Mouse (Mus musculus) spleen, postnatal 14 days (tissue): ENCODE results near the gene Nop56.

Experiments used
- DNase-seq, 2 experiments: peaks; one replicate each; pipeline ENCODE4 v3.0.0; 2021 to 2022; ENCODE audit warnings: low spot score in 2 of 2

Gene Nop56

GRCm38 (mm10) chr2:130274149-130274861 lies at the start of gene Nop56:
TSS of gene Nop56 (plus strand) at chr2:130274430.
- peak; percentile 99 for DNase-seq

GRCm38 (mm10) chr2:130246912-130247311 lies 27.3 kb upstream of the Nop56 start:
- DNase-seq: peak in 1 of 2 experiments; percentile 5

DNA sequence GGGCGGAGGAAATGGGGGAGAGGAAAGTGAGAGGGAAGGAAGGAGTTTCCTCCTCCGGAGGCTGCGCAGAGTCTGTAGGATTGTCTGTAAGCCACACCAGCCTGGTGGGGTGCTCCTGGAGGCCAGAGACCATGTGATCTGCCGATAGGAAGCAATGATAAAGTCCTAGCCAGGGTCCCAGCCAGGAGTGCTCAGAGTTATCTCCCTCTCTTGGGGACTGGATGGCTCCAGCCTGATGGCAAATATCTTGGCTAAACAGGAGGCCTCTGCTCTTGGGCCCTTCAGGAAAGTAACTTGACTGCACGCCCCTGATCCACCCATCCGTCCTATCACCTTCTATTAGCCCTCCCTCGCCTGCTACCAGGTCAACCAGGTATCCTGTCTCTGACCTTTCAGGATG lies 26.0 kb upstream of the Nop56 start:
- DNase-seq: no peak

- no peak for DNase-seq
Measured at GRCm38 (mm10) chr2:130256762-130257161, 17.5 kb upstream of the Nop56 start.

DNA sequence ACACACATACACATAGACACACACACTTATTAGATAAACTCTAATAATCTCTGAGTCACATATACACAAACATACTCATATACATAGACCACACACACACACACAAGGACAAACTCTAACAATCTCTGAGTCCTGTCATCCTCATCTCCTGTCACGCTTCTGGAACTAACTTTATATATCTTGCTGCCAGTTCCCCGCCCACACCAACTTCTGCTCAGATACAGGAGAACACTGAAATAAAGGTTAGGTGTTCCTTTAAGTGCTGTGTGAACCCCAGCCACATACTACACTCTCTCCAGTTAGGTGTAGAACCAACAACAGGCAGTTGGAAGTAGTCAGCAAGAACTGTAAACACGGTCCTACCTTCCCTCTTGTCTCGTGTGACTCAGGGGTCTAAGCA lies 13.4 kb upstream of the Nop56 start:
- no peak for DNase-seq

DNA sequence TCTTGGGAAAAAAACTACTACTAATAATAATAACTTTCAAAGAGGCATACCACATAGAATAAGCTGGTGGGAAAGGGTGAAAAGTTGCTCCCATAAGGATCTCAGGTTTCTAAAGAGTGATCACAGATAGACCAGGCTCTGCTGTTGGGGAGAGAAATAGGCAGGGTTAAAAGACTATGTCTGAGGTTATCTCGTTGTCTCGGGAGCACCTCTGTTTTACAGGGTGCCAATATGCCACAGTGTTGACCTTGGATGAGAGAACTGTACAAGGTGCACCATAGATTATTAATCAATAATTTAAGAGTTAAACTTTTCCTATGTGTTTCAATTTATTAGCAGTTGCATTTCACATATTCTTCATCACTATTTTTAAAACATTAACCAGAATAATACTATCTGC lies 12.3 kb upstream of the Nop56 start:
- no peak for DNase-seq

GRCm38 (mm10) chr2:130262398-130262797 lies 11.8 kb upstream of the Nop56 start:
- DNase-seq: no peak

GRCm38 (mm10) chr2:130265520-130265919 lies 8.7 kb upstream of the Nop56 start:
- no peak for DNase-seq

DNA sequence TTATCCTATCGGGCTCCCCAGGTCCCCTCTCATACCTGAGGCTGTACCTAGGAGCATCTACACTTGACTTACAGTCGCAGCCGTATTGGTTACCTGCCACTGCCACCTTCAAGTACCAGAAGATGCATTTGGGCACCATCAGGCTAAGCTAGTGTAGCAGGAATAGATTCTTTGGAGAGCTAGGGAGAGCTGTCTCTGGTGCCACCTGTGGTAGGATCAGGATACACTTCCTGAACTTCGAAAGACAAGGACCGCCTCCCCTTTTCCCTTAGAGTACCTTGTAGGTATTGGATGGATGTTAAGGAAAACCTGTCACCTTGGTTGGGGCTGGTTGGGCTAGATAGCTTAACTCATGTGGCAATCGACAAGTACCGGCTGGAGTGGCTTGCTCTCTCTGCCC lies 6.2 kb upstream of the Nop56 start:
- DNase-seq: no peak

GRCm38 (mm10) chr2:130273732-130274131 lies 498 bp upstream of the Nop56 start:
- no peak for DNase-seq

DNA sequence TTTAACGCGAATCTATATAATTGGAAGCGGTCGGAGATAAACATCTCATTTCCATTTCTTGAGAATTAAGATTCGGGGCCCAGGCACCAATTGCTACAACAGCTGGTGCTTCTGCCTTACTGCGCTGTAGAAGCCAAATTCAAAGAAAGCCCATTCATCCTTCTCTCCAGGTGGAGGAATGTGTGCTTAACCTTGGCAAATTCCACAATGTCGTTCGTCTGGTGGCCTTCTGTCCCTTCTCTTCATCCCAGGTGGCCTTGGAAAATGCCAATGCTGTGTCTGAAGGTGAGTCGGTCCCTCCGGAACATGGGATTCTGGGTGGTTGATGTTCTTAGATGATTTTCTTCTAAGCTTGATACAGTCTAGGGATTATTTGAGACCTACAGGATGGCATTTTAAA lies 632 bp downstream of the Nop56 start:
- no peak for DNase-seq

GRCm38 (mm10) chr2:130275649-130276048 lies 1.4 kb downstream of the Nop56 start:
- DNase-seq: peak; percentile 48 to 68

- DNase-seq: no peak
Measured at GRCm38 (mm10) chr2:130279600-130280091, 5.4 kb downstream of the Nop56 start.

- DNase-seq: no peak
Measured at GRCm38 (mm10) chr2:130280224-130280623, 6.0 kb downstream of the Nop56 start.

DNA sequence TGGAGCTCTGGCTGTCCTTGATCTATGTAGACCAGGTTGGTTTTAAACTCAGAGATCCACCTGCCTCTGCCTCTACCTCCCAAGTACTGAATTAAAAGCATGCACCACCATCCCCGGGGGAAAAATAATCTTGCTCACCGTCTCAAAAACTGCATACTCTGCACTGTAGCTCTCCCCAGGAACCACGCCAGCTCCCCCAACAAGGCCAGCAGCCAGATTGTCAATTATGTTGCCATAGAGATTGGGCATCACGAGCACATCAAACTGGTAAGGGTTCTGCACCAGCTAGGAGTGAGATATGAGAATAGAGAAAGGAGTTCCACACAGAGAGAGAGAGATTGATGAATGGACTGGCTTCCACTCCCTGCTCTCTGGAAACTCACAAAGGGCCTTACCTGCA lies 6.6 kb downstream of the Nop56 start:
- DNase-seq: no peak

DNA sequence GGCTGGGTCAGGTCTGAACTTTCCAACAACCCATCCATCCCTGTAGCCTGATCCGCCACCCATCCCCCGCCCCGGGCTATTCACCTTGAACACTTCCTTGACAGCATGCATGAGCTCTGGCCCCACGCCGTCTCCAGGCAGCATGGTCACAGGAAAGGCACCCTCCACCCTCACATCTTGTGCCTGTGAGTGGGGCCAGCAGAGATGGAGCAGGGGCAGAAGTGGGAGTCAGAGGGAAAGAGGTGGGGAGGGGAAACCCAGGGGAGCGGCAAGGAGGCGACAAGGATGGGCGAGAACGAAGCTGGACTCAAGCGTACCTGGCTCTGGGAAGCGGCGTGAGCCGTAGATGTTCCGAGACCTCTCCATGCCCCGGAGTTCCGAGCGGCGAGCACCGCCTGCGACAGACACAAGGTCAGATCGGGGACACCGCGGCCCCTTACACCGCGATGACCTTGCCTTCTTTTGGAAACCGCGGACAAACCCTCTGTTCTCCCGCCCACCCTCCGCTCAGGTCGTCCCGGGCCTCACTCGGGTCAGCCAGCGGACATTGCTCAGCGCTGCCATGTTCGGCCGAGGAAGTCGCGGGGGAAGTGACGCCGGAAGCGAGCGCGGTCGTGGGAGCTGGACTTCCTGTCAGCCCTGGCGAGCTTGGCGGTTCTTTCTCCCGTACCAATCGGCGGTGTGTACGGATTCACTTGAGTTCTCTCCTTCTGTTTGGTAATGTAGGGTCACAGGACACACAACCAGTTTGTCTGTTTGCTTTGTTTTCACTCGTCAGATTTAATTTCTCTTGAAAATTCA lies 9.8 kb downstream of the Nop56 start, which contains the start of gene Idh3b:
TSS of gene Idh3b (minus strand) at position 694 of the 801 bp plus-strand sequence.
- peak; percentile 72 to 80 for DNase-seq

DNA sequence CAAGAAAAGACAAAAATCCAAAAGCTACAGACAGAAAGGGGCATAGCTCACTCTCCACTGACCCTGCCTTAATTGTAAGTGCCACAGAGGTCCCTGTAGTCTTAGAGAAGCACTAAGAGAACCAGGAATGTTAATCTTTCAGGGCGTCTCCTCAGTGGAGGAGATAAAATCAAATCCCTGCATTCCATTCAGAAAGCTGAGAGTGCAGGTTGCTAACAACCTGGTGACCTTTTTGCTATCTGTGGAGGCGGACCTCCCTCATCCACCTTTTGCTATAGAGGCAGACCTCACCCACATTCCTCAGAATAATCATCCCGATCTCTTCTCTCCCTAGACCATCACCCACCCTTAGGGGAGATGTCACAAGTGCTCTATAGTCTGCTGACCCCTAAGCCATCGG lies 14.9 kb downstream of the Nop56 start:
- DNase-seq: no peak

DNA sequence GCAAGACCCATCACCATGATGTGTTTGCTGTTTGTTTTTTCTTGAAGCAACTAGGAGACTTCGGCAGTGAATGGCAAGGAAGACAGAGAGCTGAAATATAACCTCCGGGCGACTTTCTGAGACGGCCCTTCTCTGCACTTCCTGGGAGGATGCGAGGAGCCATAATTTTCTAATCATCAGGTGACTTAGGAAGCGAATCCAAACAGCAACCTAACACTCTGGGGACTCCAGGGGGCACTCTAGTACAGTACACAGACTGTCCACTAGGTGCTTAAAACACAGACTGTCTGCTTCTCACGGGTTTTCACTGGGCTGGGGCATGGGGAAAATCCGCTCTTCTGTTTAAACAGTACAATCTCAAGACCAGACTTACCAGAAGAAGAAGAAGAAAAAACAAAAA lies 17.2 kb downstream of the Nop56 start:
- peak in 1 of 2 experiments; percentile 37 for DNase-seq

DNA sequence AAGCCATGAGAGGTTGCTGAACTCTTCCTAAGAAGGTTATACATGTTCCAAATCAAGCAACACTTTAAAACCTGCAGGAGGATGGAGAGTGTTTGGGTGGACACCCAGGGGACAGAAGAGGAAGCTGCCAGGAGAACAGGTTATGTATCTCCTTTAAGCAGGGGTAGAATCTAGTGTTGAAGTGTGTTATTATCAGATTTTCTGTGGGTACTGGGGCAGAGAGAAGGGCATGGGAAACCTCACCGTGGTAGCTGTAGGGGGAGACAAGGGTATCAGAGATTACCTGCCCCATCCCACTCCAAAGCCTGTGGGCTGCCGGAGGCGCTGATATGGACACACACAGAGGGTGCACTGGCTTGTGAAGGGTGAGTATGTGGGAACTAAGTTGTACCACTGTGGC lies 18.8 kb downstream of the Nop56 start:
- DNase-seq: no peak

DNA sequence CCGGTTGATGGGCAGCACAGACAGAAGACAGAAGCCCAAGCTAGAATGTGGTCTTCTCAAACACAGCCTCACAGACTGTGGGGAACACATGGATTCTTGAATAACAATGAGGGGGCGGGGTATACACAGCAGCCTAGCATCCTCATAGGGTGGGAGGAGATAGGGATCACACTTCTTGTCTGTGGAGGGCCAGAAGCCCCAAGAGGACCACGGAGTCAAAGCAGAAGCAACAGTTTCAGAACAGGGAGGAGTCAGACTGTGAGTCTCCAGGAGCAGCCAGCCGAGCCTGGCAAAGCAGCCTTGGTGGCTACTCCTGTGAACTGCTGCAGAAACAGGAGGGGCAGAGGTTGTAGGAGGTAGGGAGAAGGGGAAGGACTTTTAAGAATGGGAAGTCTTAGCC lies 19.3 kb downstream of the Nop56 start:
- no peak for DNase-seq

GRCm38 (mm10) chr2:130294218-130294935 lies 20.1 kb downstream of the Nop56 start:
- DNase-seq: no peak

DNA sequence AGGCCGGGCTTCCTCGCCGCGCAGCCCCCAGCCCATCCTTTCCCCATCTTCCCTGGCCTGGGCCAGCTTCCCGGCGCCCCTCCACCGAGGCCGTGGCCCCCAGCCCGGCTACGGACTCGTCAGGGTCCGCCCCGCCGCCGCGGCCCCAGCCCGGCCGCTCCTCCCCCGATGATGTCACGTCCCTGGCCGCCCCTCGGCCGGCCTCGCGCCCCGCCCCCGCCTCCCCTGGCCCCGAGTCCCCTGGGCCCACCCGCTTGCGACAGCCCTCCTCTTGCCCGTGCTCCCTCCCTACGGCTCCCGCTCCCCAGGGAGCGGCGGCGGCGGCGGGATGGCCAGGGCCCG lies 20.7 kb downstream of the Nop56 start, which contains the start of gene Ebf4:
TSS of gene Ebf4 (plus strand) at position 234 of the 342 bp plus-strand sequence.
- DNase-seq: peak in 1 of 2 experiments; percentile 5
